Mouse (Mus musculus) gastrocnemius, postnatal 14 days (tissue): ENCODE results near the gene Itga6. TPM values are rescaled to one million over a fixed set of nuclear protein-coding genes. Genes with fewer than 3 reads are reported as not detected.

Experiments used
- DNase-seq: peaks from one replicate; pipeline ENCODE4 v3.0.0; 2021; ENCODE audit warnings: mixed read lengths
- intact Hi-C: fragments of 180-260 bp; cut with DNase I; formaldehyde crosslinking; loops from one replicate; pipeline ENCODE4 v1.15.1; 2025; ENCODE audit warnings: low total_unique reads
- total RNA-seq, 2 experiments: library from RNA; stranded (reverse); gene quantifications; 2 replicates each; pipeline ENCODE4 v1.2.3; 2021

Itga6 gene
- total RNA-seq, 2 experiments from 2014 or later = 33.2 to 40.0 TPM

- intact Hi-C loops = no loop called here
These were observed 16.6 kb upstream of the Itga6 start for GRCm38 (mm10) chr2:71728796-71729195.

GRCm38 (mm10) chr2:71730623-71731612 lies 14.5 kb upstream of the Itga6 start:
- intact Hi-C loops = no loop called here
- no peak for DNase-seq

More at GRCm38 (mm10) chr2:71728796-71729195, 16.6 kb upstream of the Itga6 start:
- DNase-seq = no peak

- no peak for DNase-seq
- intact Hi-C loops = no loop called here
These were observed 10.5 kb upstream of the Itga6 start for GRCm38 (mm10) chr2:71734792-71735392.

GRCm38 (mm10) chr2:71735541-71736159 lies 9.8 kb upstream of the Itga6 start:
- intact Hi-C loops = no loop called here
- DNase-seq = no peak

- intact Hi-C loops = no loop called here
- no peak for DNase-seq
These were observed 9.2 kb upstream of the Itga6 start for GRCm38 (mm10) chr2:71736213-71736612.

GRCm38 (mm10) chr2:71739173-71739860 lies 6.1 kb upstream of the Itga6 start:
- intact Hi-C loops = no loop called here
- no peak for DNase-seq

GRCm38 (mm10) chr2:71742557-71742956 lies 2.9 kb upstream of the Itga6 start:
- intact Hi-C loops = no loop called here
- DNase-seq = no peak

- no peak for DNase-seq
- intact Hi-C loops = no loop called here
These were observed 2.0 kb upstream of the Itga6 start for GRCm38 (mm10) chr2:71743377-71743776.

- intact Hi-C loops = no loop called here
- DNase-seq = no peak
These were observed 1.1 kb upstream of the Itga6 start for GRCm38 (mm10) chr2:71744320-71744719.

- intact Hi-C loops = no loop called here
- DNase-seq = no peak
These were observed 432 bp upstream of the Itga6 start for GRCm38 (mm10) chr2:71744861-71745507.

GRCm38 (mm10) chr2:71748451-71748850 lies 3.0 kb downstream of the Itga6 start:
- DNase-seq = no peak
- intact Hi-C loops = no loop called here

- intact Hi-C loops = no loop called here
- DNase-seq = no peak
These were observed 4.1 kb downstream of the Itga6 start for GRCm38 (mm10) chr2:71749367-71750086.

- intact Hi-C loops = no loop called here
- DNase-seq = no peak
These were observed 4.7 kb downstream of the Itga6 start for GRCm38 (mm10) chr2:71750087-71750453.

GRCm38 (mm10) chr2:71751336-71751735 lies 5.9 kb downstream of the Itga6 start:
- intact Hi-C loops = no loop called here
- no peak for DNase-seq

- DNase-seq = no peak
- intact Hi-C loops = no loop called here
These were observed 6.4 kb downstream of the Itga6 start for GRCm38 (mm10) chr2:71751863-71752262.

GRCm38 (mm10) chr2:71752383-71752782 lies 7.0 kb downstream of the Itga6 start:
- intact Hi-C loops = no loop called here

GRCm38 (mm10) chr2:71753161-71753560 lies 7.7 kb downstream of the Itga6 start:
- DNase-seq = no peak
- intact Hi-C loops = no loop called here

More at GRCm38 (mm10) chr2:71752383-71752782, 7.0 kb downstream of the Itga6 start:
- no peak for DNase-seq

- intact Hi-C loops = no loop called here
- DNase-seq = no peak
These were observed 10.3 kb downstream of the Itga6 start for GRCm38 (mm10) chr2:71755748-71756147.

GRCm38 (mm10) chr2:71757098-71757497 lies 11.7 kb downstream of the Itga6 start:
- peak; percentile 16 for DNase-seq
- intact Hi-C loops = no loop called here
